Mouse (Mus musculus) embryonic stem cell, embryonic (primary cell): ENCODE results near the gene Angptl2.

Source experiments
- CTCF ChIA-PET, 4 experiments: fragments of 300-600 bp in 2 of 4; fragments of 350-600 bp in 2 of 4; sonication (Branson Sonifier 250); formaldehyde crosslinking; loops; one replicate each; lab custom pipeline; 2022; ENCODE audit warnings: inconsistent platforms in 2 of 4; lab: Charles Lee
- POLR2A ChIA-PET, 4 experiments: fragments of 300-600 bp in 2 of 4; fragments of 350-600 bp in 2 of 4; sonication (Branson Sonifier 250); formaldehyde crosslinking; loops; one replicate each; lab custom pipeline; 2022; ENCODE audit warnings: antibody characterized with exemption in 4 of 4, inconsistent platforms in 1 of 4; lab: Charles Lee

Gene Angptl2

DNA sequence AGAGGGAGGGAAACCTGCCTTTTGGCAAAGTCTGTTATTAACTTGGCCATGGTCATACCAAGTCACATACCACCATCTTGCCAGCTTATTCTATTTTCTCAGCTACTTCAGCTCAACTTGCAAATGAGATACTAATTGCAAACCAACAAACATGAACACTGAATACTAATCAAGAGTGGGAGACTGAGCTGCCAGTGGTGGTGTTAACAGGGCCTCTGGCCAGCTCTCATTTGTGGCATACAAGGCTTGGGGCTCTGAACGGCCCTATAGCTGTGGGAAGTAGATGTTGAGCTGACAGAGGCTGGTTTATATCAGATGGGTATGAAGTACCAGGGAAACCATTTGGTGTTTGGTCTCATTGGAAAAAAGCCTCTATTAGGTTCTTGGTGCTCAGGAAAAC, 51.2 kb downstream of the Angptl2 start:
- ChIA-PET POLR2A (interaction anchor here in 2 of 4 experiments (1.9 to 2.1 kb wide), 2 partner anchors 16 to 23 kb away, joined by 4 to 8 read pairs; no protein-coding TSS in a partner anchor), CTCF (interaction anchor here in 2 of 4 experiments (0.8 to 1.7 kb wide), 2 partner anchors 136 to 276 kb away, joined by 3 to 4 read pairs; partner anchors contain the start of gene Garnl3 (in 1 of the 2))

DNA sequence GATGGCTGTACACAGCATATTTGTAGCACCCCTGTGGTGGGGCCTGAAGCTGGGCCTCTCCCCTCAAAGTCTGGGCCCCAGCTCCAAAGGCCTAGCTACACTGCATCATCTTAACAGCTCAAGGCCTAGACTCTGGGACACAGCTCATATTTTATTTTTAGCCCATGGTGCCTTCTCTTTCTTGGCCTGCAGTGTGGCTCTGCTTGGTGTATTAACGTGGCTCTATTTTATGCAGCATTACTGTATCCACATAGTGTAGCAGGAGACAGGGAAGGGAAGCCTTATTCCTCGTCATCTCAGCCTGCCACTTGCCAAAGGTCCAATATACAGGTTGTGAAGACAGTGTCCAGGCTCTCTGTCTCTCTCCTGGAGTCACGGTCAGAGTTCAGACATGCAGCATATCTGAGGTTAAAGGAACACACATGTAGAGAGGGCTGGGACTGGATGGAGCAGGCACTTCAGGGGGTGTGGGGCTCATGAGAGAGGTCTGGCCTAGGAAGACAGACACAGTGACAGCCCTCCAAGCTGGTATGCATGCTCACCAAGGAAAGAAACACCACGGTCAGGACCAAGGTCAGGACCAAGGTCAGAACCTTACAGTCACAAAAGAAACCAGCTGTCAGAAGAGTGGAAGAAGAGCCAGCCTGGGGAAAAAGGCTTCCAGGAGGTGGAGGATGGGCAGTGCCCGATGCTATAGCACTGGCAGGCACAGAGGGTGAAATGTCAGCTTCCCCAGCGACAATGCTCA, 52.7 kb downstream of the Angptl2 start:
- POLR2A ChIA-PET, result interaction anchor here in 2 of 4 experiments (0.8 to 2.1 kb wide), 4 partner anchors 7 to 22 kb away, joined by 3 to 8 read pairs (median 3); no protein-coding TSS in a partner anchor
- CTCF ChIA-PET, result interaction anchor here in 3 of 4 experiments (0.6 to 1.7 kb wide), 4 partner anchors 63 to 356 kb away, joined by 3 to 6 read pairs (median 4); no protein-coding TSS in a partner anchor

DNA sequence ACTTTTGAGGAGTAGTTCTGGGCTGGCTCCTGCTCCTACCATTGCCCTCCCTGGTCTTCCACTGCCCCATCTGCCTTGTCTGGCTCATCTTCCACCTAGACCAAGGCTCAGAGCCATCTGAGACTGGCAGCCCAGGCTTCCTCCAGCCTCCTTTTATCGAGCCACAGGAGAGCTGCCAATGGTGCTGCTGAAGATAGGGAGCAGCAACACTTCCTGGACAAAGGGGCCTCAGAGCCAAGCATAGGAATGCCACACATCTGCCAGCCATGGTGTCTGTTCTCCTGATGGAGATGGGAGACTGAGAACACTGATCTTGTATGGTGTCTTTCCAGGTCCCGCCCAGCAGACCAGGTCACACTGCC, 53.2 kb downstream of the Angptl2 start:
- POLR2A ChIA-PET, result interaction anchor here in 2 of 4 experiments (1.4 to 1.6 kb wide), 2 partner anchors 8 to 15 kb away, joined by 3 read pairs; no protein-coding TSS in a partner anchor

DNA sequence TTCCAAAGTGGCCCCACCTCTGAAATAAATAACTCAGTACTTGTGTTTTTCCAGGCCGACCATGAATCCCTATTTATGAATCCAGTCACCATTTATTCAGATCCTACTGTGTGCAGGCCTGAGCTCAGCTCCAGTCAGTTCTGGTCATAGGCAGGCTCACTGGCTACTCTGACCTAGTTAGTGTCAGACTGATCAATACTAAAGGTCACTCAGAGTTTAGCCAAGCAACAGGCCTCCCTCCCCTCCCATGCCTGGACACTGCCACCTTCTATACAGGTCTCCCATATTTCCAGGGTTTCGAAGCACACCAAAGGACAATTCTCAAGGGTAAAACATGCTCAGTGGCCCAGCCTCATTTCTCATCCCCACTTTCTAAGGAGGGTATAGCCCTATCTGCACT, 54.7 kb downstream of the Angptl2 start:
- ChIA-PET CTCF (interaction anchor here in 1 of 4 experiments (0.6 kb wide), 1 partner anchor 89 kb away, joined by 3 read pairs; no protein-coding TSS in a partner anchor), POLR2A (no interaction called here)

More for the DNA sequence above, 53.2 kb downstream of the Angptl2 start:
- CTCF ChIA-PET, result interaction anchor here in 1 of 4 experiments (0.8 kb wide), 1 partner anchor 356 kb away, joined by 3 read pairs; no protein-coding TSS in a partner anchor

DNA sequence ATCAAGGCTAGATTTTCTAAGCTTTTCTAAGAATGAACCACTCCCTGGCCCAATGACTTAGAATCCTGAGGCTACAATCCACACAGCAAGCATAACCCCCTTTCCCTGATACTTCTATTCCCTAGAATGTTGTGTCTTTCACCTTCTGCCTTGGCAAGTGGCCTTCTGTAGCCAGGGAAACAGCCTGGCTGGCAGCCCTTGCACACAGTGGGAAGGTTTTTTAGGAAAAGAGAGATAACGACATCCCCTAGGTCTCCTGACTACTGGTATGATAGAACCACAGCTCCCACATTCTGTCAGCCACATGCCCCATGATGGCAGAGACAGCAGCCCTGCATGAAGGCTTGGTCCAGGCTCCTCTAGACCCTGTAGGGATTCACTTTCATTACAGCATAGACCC, 55.6 kb downstream of the Angptl2 start:
- POLR2A ChIA-PET, result no interaction called here
- CTCF ChIA-PET, result no interaction called here

DNA sequence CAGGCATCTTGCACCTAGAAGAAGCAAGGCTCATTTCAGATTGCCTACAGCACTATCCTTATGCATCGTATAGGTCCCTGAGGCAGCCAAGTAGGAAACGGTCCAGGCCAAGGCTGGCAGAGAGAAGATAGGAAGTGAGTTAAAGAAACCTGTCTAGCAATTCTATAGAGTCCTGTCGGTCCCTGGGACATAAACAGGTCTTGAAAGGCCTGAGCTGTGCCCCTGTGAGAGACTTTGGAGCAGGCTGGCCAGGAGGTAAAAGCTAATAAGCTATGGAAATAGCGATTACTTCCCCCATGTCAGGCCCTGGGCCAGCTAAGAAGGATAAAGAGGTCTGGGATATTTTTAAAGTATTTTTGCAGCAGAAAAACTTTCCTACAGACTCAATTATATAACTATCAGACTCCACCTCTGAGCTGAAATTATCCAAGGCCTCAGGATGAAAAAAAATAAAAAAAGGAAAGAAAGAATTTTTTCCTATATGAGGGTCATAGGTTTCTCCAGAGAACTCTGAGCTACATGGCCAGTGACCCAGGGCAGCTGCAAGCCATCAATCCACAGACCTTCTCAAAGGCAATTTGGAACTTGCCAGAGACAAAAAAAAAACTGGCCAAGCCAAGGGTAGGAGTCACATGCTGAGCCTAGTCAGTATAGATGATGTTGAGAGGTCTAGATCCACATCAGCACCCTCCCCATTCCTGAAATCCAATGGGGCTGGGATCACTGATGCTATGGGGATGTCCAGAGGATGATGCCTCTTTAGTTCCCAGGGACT, 57.0 kb downstream of the Angptl2 start:
- CTCF ChIA-PET, result no interaction called here
- POLR2A ChIA-PET, result no interaction called here

DNA sequence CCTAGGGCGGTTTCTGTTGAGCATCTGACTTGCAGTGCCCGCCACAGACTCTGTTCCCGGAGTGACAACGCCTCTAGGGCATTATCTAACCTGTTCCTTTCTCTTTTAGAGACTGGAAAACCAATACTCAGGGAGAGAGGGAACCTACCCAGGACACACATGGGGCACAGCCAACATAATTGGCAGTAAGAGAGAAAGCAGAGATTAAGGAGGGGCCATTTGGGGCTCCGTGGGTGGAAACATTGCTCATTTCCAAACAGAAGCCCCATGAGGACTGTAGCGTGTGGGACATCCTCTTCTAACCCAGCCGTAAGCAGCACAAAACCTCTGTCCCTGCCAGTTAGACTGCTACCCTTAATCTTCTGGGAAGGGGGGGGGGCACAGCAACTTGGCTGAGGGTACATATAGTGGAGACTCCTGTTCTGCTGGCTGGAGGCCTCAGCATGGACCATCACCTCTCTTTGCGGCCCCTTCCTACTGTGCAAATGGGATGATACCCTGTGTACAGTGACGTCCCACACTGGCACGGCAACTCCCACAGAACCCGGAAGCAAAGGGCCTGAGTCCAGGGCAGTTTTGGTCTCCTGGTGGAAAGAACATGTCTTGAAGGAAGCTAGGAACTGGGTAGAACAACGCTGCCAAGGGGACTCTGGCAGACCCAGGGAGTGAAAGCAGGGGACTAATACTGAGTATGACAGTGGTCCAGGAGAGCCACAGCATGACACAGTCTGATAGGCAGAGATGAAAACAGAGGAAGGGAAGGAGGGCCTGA, 59.0 kb downstream of the Angptl2 start:
- POLR2A ChIA-PET, result no interaction called here
- CTCF ChIA-PET, result no interaction called here

DNA sequence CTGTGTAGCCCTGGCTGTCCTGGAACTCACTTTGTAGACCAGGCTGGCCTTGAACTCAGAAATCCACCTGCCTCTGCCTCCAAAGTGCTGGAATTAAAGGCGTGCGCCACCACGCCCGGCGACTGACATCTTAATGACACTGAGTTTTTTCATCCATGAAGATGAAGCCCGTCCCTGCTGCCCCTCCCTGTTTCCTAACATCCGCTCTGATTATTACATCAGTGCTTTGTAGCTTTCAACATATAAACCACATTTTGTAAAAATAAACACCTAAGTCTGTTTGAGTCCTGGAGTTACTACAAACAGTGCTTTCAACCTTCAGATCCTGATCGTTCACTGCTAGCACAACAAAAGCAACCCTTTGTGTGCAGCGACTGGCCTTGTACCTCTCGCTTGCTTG, 63.9 kb downstream of the Angptl2 start:
- CTCF ChIA-PET, result no interaction called here
- POLR2A ChIA-PET, result no interaction called here

DNA sequence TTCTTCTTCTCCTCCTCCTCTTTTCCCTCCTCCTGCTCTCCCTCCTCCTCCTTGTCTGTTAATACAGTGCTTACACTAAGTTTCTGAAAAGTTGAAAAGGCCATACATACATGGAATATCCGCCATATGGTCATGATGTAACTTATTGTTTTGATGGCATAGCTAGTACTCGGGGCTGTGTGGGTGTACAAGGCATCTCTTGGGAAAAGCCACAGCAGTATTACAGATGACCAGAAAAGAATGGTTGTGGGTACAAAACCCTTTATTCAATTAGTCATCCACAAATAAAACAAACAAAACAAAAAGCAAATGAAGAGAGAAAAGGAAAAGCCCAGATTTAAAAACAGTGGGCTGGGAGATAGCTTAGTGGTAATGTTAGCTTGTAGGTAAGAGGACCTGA, 64.7 kb downstream of the Angptl2 start:
- ChIA-PET CTCF (no interaction called here), POLR2A (no interaction called here)

DNA sequence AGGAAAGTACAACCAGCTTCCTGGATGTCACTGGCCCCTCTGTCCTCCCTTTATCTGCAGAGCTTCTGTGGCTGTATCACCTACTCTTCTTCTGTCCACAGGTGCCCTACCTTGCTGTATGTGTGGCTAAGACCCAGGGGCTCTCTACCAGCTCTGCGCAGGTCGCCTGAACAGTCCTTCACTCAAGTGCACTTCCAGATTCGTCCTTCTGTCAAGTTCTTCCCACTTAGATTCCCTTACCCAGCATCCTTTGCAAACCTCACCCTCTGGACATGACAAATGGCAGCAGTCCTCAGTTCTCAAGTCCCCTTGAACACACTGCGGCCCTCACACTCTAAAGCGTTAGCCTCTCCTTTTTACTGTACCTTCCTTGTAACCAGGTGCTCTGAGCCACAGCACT, 65.9 kb downstream of the Angptl2 start:
- ChIA-PET POLR2A (interaction anchor here in 1 of 4 experiments (1.0 kb wide), 1 partner anchor 65 kb away, joined by 3 read pairs; no protein-coding TSS in a partner anchor), CTCF (interaction anchor here in 2 of 4 experiments (0.6 to 0.7 kb wide), 2 partner anchors 369 to 760 kb away, joined by 4 to 5 read pairs; no protein-coding TSS in a partner anchor)

DNA sequence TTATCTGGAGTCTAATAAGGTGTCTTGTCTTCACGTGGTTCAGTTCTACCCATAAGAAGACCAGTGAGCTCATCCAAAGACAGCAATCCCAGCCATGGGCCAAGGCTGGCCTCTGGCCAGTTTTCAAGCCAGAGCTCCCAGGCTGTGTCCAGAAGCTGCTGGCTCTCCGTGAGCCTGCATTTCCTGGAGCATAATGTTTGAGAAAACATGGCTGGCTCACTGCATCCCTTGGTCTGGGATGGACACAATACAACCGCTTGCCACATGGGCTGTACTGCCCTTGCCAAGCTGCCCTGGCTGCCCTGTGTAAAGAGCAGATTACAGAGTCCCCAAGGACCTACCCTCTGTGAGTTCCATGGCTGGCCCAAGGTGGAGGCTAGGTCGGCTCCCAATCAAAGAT, 67.0 kb downstream of the Angptl2 start:
- CTCF ChIA-PET, result interaction anchor here in 1 of 4 experiments (0.7 kb wide), 1 partner anchor 370 kb away, joined by 4 read pairs; no protein-coding TSS in a partner anchor
- POLR2A ChIA-PET, result interaction anchor here in 1 of 4 experiments (1.0 kb wide), 1 partner anchor 66 kb away, joined by 3 read pairs; no protein-coding TSS in a partner anchor

DNA sequence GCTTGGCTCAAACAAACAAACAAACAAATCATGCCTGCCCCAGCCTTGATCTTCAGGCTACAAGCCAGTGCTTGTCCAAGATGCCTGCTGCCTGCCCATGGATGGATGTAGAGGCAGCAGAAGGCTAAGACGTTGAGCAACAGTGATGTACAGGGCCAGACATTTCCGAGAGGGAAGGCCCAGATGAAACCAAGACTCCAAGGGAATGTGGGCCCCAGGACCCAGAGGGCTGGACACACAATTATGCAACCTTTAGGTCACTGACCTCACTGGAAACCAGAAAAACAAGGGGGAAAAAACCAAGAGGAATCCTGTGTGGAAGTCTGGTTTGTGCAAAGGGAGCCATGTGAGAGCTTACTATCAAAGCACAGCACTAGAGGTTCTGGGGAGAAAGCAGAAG, 67.8 kb downstream of the Angptl2 start:
- ChIA-PET POLR2A (interaction anchor here in 2 of 4 experiments (0.6 to 1.2 kb wide), 3 partner anchors 15 to 153 kb away, joined by 3 read pairs; partner anchors contain the start of gene Garnl3 (in 1 of the 2)), CTCF (interaction anchor here in 2 of 4 experiments (0.8 to 1.3 kb wide), 2 partner anchors 9 to 33 kb away, joined by 4 to 5 read pairs; no protein-coding TSS in a partner anchor)

DNA sequence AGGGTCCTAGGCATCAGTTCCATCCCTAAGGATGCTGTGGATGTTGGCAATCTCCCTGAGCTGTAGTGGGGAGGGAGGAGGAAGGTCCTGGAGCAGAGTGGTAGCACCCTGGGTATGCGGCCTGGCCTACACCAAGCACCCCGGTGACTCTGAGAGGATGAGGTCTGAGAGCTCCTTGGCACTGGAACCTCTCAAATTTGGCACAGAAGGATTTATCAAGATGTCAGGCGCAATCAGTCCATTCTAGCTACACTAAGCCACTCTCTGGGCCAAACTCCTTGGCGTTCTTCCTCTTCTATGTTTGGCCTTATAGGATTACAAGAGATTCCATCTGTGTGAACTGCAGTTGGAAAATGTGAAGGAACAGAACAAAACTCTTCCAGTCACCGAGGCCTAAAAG, 73.0 kb downstream of the Angptl2 start:
- CTCF ChIA-PET, result interaction anchor here in 2 of 4 experiments (1.0 to 1.6 kb wide), 2 partner anchors 69 kb away, joined by 3 read pairs; no protein-coding TSS in a partner anchor

DNA sequence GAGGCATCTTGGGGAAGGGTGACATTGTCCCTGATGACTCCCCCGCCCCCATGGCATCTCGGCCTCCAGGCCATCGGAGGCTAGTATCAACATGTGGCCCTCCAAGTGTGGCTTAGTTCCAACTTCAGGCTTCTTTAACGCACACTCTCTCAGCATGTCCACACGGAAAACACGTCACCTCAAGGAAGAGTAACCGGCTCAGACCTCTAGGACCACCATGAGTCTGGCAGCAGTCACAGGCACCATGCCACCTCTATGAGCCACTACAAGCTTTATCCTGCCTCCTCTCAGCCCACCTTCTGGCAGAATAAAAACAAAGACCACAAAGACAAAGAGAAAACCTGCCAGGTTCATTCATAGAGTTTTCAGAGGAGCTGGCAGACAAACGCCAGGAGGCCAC, 74.6 kb downstream of the Angptl2 start:
- ChIA-PET POLR2A (interaction anchor here in 1 of 4 experiments (1.0 to 2.8 kb wide), 2 partner anchors 13 to 23 kb away, joined by 3 to 8 read pairs; no protein-coding TSS in a partner anchor), CTCF (interaction anchor here in 1 of 4 experiments (1.6 kb wide), 1 partner anchor 71 kb away, joined by 3 read pairs; no protein-coding TSS in a partner anchor)

More for the DNA sequence above, 73.0 kb downstream of the Angptl2 start:
- POLR2A ChIA-PET, result interaction anchor here in 2 of 4 experiments (0.6 to 1.2 kb wide), 5 partner anchors 12 to 97 kb away, joined by 3 read pairs; partner anchors contain the start of gene Ralgps1 (in 1 of the 2)

DNA sequence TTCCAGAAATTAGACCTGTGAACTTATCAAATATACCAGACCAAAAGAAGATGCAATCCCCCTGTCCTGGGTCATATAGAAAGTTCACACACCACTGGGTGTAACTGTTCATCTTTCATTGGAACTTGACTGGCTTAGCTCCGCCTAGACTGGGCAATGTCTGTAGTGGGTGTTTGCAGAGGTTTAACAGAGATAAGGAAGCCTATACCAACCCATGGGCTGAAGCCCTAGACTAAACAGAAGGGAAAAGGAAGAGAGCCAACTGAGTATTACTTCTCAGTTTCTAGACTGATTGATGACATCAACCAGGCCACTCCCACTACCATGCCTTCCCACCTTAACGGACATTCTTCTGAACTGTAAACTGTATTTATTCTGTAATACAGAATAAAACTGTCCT, 76.2 kb downstream of the Angptl2 start:
- ChIA-PET POLR2A (no interaction called here), CTCF (interaction anchor here in 1 of 4 experiments (1.2 kb wide), 1 partner anchor 57 kb away, joined by 3 read pairs; no protein-coding TSS in a partner anchor)

DNA sequence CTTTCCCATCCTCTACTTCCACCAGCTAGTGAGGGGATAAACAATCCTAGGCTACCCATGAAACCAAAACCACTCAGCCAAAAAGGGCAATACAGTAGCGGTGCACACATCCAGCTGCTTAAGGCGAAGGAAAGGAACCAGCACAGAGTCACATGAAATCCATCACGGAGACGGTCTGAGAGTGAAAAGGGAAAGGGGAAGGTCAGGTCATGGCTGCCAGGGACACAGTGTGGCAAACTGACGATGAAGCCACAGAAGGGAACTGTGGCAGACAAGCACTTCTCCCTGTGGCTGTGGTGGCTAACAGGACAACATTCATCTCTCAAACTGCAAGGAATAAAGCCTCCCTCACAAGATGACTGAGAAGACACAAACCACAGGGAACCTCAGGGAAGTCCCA, 79.2 kb downstream of the Angptl2 start:
- ChIA-PET POLR2A (interaction anchor here in 1 of 4 experiments (1.4 kb wide), 1 partner anchor 16 kb away, joined by 3 read pairs; no protein-coding TSS in a partner anchor), CTCF (interaction anchor here in 1 of 4 experiments (0.7 kb wide), 1 partner anchor 20 kb away, joined by 20 read pairs; no protein-coding TSS in a partner anchor)
